Mouse (Mus musculus): Measurements from ENCODE around the gene Ccdc138.
"Not testable (repeated sequence)": the region's sequence is repeated elsewhere in the genome, so short reads cannot be mapped to it uniquely, and the experiment has no call there.

The Ccdc138 gene

DNA sequence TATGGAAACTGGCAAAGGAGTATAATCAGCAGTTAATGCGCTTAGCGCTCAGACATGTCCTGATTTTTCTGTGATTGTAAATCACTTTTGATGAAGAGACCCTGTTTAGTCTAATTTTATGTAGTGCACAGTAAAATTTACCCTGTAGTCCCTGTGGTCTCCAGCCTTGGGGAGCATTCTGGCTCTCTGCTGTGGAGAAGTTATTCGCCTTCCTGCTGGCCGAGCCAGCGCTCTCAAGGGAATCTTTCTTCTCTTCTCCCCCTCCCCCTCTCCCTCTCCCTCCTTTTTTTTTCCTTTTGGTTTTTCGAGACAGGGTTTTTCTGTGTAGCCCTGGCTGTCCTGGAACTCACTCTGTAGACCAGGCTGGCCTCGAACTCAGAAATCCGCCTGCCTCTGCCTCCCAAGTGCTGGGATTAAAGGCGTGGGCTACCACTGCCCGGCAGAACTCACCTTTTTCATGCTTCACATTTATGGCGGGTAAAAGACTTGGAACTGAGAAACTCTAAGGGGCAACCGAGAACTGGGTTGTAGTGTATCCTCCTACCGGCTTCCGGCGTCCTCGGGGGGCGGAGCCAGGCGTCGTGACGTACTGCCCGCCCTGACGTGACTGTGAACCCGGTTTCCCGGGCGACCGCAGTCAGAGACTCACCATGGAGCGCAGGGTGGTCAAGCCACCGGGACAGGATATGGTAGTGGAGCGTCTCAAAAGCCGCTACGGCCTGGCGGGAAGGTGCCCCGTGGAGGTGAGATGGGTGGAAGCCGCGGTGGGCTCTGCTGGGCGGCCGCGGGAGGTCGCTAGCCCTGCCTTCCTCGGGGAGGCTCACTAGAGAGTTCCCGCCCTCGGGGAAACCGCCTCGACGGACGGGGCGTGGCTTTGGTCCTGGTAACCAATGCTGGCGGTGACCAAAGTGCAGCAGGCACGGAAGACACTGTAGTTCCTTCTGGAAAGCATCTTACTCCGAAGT, at the start of gene Ccdc138:
Gene Ccdc138 (plus strand): TSS at position 629 of the 965 bp plus-strand sequence.
- DNase-seq = peak; percentile 74

DNA sequence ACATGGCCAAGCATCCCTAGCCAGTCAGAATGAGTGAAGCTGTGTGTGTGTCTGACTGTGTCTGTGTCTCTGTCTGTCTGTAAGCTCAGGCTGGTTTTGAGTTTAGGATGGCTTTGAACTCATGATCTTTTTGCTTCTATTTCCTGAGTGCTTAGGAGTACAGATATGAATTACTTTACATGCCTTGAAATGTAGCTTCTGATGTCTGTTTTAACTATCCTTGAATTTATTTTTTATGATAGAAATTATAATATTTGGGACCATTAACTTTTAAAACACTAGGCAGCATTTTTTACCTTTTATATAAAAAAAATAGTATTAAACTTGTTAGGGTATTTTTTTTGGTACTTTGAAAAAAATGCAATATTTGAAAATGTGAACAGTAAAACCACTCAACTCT, 46.2 kb upstream of the Ccdc138 start:
- no peak for DNase-seq

DNA sequence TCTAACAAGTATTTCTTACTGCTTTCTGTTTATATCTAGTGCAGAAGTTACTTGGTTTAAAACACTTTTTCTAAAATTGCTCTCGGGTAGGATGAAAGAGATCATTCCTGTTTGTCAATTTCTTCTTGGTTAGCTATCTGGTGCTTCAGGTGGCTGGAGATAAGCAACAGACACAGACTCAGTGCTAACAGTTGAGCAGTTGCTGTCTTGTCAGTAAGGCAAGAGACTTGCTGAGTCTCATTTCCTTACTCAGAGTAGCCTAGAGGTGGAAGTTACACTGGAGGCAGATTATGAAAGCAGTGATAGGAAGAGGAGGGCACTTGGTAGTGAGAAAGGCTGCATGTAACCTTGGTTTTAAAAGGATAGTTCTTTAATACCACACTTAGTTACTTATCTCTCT, 45.6 kb upstream of the Ccdc138 start:
- no peak for DNase-seq

DNA sequence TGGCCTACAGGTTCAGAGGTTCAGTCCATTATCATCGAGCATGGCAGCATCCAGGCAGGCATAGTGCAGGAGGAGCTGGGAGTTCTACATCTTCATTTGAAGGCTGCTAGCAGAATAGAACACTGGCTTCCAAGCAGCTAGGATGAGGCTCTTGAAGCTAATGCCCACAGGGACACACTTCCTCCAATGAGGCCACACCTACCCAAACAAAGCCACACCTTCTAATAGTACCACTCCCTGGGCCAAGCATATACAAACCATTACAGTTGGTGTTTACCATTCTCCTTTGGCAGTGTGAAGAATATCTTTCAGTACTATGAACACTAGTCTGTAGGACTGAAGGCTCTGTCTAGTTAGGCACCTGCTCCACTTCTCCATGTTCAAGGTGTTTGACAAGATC, 37.9 kb upstream of the Ccdc138 start:
- no peak for DNase-seq

DNA sequence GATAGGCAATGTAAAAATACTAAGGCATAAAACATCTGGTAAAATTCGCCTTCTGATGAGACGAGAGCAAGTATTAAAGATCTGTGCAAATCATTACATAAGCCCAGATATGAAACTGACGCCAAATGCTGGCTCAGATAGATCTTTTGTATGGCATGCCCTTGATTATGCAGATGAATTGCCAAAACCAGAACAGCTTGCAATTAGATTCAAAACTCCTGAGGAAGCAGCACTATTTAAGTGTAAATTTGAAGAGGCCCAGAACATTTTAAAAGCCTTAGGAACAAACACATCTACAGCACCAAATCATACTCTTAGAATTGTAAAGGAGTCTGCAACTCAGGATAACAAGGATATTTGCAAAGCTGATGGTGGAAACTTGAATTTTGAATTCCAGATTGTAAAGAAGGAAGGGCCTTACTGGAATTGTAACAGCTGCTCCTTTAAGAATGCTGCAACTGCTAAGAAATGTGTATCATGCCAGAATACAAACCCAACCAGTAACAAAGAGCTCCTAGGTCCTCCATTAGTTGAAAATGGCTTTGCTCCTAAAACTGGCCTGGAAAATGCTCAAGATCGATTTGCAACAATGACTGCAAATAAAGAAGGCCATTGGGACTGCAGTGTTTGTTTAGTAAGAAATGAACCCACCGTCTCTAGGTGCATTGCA, 20.5 kb upstream of the Ccdc138 start:
- no peak for DNase-seq

DNA sequence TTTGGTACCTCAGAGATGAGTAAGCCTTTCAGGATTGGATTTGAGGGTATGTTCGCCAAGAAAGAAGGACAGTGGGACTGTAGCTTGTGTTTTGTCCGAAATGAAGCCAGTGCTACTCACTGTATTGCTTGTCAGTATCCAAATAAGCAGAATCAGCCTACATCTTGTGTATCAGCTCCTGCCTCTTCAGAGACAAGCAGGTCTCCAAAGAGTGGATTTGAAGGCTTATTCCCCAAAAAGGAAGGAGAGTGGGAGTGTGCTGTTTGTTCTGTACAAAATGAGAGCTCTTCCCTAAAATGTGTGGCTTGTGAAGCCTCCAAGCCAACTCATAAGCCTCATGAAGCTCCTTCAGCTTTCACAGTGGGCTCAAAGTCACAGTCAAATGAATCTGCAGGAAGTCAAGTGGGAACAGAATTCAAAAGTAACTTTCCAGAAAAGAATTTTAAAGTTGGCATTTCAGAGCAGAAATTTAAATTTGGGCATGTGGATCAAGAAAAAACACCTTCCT, 19.6 kb upstream of the Ccdc138 start:
- DNase-seq = no peak

DNA sequence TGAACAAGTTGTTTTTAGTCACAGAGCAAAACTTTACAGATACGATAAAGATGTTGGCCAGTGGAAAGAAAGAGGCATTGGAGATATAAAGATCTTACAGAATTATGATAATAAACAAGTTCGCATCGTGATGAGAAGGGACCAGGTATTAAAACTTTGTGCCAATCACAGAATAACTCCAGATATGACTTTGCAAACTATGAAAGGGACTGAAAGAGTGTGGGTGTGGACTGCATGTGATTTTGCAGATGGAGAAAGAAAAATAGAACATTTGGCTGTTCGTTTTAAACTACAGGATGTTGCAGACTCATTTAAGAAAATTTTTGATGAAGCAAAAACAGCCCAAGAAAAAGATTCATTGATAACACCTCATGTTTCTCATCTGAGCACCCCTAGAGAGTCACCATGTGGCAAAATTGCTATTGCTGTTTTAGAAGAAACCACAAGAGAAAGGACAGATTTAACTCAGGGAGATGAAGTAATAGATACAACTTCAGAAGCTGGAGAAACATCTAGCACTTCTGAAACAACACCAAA, 17.7 kb upstream of the Ccdc138 start:
- DNase-seq = no peak

DNA sequence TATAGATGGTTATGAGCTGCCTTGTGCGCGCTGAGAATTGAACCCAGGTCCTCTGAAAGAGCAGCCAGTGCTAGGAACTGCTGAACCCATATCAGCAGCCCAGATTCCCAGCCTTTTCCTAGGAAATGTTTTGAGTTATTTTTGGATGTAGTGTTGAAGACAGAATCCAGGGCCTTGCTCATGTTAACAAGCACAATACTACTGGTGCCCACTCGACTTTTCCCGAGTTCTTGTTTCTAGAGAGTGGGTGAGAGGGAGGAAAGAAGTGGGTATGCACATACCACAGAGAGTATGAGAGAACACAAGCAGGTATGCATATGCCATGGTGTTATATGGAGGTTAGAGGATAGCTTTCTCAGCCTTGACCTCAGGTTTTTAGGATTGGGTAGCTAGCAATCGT, 6.7 kb upstream of the Ccdc138 start:
- DNase-seq = no peak

DNA sequence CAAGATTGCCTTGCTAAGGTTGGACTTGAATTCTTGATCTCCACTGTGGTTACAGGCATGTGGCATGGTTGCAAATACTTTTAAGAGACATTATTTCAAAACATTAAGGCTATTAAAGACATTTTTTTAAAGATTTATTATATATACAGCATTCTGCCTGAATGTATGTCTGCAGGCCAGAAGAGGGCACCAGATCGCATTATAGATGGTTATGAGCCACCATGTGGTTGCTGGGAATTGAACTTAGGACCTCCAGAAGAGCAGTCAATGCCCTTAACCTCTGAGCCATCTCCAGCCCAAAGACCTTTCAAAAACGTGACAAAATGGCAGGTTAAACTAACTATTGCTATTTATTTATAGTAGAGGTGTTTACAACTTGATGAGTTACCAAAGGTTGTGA, 2.1 kb upstream of the Ccdc138 start:
- DNase-seq = no peak

DNA sequence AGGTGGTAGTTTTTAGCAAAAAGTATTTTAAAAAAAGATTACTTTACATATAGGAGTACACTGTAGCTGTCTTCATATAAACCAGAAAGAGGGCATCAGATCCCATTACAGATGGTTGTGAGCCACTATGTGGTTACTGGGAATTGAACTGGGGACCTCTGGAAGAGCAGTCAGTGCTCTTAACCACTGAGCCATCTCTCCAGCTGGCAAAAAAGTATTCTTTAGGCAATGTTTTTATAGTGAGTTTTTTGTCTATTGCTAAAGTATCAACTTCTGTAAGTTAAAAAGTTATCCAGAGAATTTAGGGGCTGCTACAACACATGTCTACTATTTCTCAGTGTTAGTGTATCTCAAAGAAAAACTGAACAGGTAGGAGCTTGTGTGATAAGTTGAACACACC, 1.0 kb upstream of the Ccdc138 start:
- DNase-seq = no peak

DNA sequence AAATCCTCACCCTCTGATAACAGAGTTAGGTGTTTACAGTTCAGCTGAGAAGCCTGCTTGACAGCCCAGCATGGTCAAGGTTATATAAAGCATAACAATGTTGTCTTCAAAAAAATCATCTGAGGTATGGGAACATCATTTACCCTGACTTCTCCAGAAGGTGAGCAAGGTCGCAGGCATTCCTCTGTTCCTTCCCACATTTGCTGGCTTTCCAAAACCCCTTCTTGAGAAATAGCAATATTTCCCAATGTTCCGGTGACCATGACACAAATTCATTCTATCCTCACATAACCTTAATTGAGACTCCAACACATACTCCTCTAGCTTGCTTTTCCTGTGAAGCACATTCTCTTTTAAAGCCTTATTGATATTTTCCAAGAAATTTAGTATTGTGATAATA, 768 bp downstream of the Ccdc138 start:
- DNase-seq = no peak

DNA sequence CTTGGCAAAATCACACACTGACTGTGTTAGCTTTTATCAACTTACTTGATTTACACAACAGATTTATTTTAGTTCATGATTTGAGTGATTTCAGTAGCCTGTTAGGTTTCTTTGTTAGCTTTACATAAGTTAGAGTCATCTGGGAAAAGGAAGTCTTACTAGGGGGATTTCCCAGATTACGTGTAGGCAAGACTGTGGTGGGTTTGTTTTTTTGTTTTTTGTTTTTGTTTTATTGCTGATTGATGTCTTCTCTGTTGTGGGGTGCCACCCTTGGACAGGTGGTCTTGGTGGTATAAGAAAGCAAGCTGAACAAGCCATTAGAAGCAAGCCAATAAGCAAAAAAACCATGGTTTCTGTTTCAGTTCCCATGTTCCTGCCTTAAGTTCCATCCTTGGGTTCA, 31.6 kb downstream of the Ccdc138 start:
- no peak for DNase-seq

DNA sequence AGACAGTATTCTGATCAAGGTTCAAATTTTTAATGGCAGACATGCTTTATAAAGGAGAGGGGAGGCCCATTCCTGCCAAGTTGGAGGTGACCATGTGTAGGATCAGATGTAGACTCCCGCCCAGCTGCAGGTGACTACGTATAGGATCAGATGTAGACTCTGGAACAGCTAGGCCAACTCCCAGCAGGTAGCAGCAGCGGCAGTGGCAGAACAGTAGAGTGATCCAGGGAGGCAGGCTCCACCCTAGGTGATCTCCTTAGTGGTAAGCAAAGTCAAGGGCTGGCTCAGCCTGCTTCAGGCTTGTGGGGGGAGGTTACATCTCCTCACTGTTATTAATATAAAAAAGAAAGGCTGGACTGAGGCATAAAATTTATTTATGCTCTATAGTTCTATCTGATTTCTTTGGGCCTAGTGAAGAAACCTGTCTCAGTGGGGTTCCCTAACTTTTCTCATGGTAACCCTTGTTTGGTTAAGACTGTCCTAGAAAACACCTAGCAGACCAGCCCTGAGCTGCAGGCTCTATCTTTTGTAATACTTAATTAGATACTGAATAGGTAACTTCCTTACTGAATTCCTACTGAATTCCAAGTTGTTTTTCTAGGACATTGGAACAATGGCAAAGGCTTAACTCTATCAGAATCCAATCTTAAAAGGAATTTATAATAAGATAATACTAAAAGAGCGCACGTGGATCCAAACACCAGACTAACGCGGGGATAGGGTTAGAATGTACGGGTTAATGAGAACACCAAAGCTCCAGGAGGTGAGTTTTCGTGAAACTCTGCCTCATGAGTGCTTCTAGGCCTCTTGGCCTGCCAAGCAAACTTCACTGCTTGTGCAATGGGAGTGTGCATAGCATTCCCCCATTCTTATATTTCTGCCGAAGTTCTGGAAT, 33.4 kb downstream of the Ccdc138 start:
- no peak for DNase-seq

DNA sequence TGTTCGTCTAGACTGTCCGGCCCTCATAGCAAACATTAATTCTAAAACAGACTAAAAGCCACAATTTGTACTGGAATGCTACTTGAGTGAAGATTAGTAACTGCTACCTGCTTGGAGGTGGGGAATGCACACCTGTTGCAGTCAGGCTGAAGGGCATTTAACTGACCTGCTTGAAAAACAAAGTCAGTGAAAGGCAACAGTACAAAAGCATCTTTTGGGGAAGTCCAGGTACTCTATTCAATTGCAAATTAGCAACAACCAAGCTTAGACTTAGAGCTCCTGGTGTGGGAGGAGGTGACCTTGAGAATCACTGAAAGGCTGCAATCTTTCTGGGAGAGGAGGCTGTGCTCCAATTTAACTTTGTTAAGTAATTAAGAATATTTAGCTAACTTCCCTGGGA, 34.4 kb downstream of the Ccdc138 start:
- DNase-seq = no peak

DNA sequence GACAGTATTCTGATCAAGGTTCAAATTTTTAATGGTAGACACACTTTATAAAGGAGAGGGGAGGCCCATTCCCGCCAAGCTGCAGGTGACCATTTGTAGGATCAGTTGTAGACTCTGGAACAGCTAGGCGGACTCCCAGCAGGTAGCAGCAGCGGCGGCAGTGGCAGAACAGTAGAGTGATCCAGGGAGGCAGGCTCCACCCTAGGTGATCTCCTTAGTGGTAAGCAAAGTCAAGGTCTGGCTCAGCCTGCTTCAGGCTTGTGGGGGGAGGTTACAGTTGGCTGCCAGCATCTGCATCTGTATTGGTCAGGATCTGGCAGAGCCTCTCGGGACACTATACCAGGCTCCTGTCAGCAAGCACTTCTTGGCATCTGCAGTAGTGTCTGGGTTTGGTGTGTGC, 38.5 kb downstream of the Ccdc138 start:
- not testable (repeated sequence) for DNase-seq

DNA sequence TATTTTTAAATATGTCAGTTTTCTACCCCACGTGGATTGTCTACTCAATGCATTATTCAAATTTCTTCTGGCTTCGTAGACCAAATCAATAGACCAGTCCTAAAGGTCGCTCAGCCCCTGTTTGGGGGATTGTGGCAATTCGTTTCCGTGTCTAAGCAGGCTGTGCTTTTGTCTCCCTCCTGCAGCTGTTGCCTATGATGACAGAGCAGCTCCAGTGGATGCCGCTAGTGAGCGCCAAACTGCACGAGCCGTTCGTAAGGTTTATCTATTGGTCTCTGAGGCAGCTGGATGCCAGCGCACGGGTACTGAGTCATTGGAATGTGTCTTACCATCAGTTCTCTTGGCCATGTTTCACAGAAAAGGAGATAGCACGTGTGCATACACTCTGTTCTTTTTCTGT, 42.9 kb downstream of the Ccdc138 start:
- DNase-seq = no peak

DNA sequence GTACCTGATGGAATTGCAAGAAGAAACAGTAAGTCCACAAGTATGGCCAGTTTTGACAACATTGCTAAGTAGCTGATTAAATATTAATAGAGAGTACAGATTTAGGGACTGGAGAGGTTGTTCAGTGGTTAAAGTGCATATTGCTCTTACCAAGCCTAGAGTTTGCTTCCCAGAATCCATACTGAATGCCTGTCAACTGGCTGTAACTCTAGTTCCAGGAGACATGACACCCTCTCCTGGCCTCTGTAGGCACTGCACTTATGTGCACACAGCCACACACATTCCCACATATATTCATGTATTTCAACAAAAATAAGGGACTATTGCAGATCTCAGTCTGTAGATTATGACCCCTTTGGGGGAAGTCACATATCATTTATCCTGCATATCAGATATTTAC, 51.0 kb downstream of the Ccdc138 start:
- no peak for DNase-seq

DNA sequence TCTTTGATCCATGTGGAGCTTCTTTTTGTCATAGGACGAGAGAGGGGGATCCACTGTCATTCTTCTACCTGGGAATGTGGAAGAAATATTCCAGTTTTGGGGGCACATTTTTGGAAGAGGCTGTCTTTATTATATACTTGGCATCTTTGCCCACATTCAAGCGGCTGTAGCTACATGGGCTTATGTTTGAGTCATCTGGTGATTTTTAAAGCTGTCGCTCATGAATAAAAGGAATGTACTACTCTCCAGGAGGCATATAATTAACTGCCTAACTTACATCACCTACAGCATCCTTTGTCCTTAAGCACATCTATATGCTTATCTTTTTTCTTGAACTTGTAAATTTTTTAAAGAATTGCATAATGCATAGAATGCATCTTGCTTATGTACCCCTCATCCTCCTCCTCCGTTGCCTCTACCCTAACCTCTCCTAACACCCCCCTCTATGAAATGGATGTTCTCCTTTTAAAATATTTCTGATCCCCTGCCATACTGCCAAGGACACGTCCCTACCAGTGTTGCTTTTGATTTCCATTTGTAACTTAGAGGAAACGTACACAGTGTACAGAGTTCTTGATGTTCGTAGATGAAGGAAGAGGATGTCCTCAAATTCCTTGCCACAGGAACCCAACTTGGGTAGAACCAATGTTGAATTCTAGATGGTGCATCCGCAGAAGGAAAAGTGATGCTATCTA, 57.1 kb downstream of the Ccdc138 start:
- no peak for DNase-seq

DNA sequence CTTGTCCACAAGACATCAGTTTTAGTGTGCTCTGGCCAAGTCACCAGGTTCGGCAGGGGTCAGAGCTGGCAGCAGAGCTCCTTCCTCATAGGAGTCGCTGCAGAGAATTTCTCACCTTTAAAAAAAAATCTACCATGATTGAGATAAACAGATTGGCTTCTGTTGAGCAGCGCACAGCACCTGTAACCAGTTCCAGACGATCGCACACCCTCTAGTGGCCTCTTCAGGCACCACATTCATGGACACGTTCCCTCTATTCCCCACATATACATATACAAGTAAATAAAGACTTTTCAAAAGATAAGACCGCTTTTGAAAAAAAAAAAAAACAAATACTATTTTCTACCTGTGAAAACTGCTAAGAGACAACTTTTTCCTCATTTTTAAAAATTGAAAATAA, 61.4 kb downstream of the Ccdc138 start:
- DNase-seq = peak; percentile 23

DNA sequence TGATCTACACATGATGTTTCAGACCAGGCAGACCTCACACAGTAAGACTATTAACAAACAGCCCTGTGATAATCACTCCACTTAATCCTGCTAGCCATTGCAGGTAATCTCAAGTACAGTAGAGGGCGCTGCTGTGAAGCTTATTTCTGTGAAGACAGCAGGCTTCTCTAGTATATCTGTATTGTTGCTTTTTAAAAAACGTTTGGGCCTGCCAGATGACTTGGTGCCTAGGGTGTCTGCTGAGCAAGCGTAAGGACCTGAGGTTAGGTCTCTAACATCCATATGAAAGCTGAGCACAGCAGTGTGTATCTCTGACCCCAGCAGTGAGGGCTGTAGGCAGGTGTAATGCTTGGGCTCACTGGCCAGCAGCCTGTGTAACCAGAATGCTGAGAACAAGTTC, 62.2 kb downstream of the Ccdc138 start:
- peak; percentile 14 for DNase-seq

DNA sequence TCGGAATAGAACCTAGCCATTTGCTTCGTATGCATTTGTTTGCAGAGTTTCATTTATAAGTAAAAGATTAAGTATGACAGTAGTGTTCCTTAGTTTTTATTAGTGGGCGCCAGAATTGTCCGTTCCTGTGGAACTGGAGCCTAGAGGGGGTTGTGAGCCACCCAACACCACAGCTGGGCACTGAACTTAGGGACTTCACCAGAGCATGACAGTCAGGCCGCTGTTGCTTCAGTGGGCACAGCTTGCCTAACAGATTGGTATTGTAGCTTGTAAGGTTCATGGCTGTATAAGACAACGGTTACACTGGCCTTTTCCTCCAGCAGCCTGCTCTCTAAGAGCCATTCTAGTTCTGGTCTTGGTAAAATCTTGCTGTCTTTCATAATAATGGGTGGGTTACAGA, 62.8 kb downstream of the Ccdc138 start:
- no peak for DNase-seq

Measured in cerebellum, adult 8-10 months (tissue).